Mouse (Mus musculus): ENCODE measurements around the gene Gpr19. TPM values are rescaled to one million over a fixed set of nuclear protein-coding genes. Genes with fewer than 3 reads are reported as not detected.

Gene Gpr19
- polyA plus RNA-seq, 1 experiment = 15.6 TPM

- H3K36me3 ChIP-seq (ENCODE audit: control insufficient read depth, insufficient read depth, low read length) = peaks cover 9% of the 10 kb centered on the region; the same call in 1 of the 2 replicates
- no peaks in the 10 kb centered on the region for H3K4me1 ChIP-seq (replicated peaks; ENCODE audit: control insufficient read depth, insufficient read depth, low read length)
Measured at GRCm38 (mm10) chr6:134848197-134848890, 50.0 kb downstream of the Gpr19 start.

GRCm38 (mm10) chr6:134847550-134847949 is 50.8 kb downstream of the Gpr19 start:
- Histone ChIP-seq H3K27me3 (ENCODE audit: control insufficient read depth, insufficient read depth, low read length) (no peaks in the 10 kb centered on the region), H3K27ac (ENCODE audit: control insufficient read depth, insufficient read depth, low read length) (no peak overlapping the region), H3K4me1 (replicated peaks; ENCODE audit: control insufficient read depth, insufficient read depth, low read length) (no peaks in the 10 kb centered on the region), H3K36me3 (ENCODE audit: control insufficient read depth, insufficient read depth, low read length) (peaks cover 9% of the 10 kb centered on the region; the same call in 1 of the 2 replicates), H3K4me3 (ENCODE audit: control insufficient read depth, insufficient read depth, low read length) (no peak overlapping the region)
- WGBS = 97% methylated on average over 4 of the region's 4 CpGs
- no peak for TF ChIP-seq CTCF (IDR thresholded peaks at IDR 0.05; ENCODE audit: borderline replicate concordance, control insufficient read depth, extremely low read depth, insufficient read depth, low read length, poor library complexity)
- no peak for TF ChIP-seq POLR2A (IDR thresholded peaks at IDR 0.05; ENCODE audit: control insufficient read depth, extremely low read depth, insufficient read depth, low read length, poor library complexity)
- no peak for DNase-seq

More at GRCm38 (mm10) chr6:134848197-134848890, 50.0 kb downstream of the Gpr19 start:
- TF ChIP-seq CTCF (IDR thresholded peaks at IDR 0.05; ENCODE audit: borderline replicate concordance, control insufficient read depth, extremely low read depth, insufficient read depth, low read length, poor library complexity) (no peak), POLR2A (IDR thresholded peaks at IDR 0.05; ENCODE audit: control insufficient read depth, extremely low read depth, insufficient read depth, low read length, poor library complexity) (no peak)
- H3K4me3 ChIP-seq (ENCODE audit: control insufficient read depth, insufficient read depth, low read length) = no peak overlapping the region
- peak; percentile 54 for DNase-seq
- no peak overlapping the region for H3K27ac ChIP-seq (ENCODE audit: control insufficient read depth, insufficient read depth, low read length)
- 98% methylated on average over 5 of the region's 5 CpGs for WGBS
- no peaks in the 10 kb centered on the region for H3K27me3 ChIP-seq (ENCODE audit: control insufficient read depth, insufficient read depth, low read length)

- H3K4me1 ChIP-seq (replicated peaks; ENCODE audit: control insufficient read depth, insufficient read depth, low read length) = no peaks in the 10 kb centered on the region
- no peak overlapping the region for H3K4me3 ChIP-seq (ENCODE audit: control insufficient read depth, insufficient read depth, low read length)
- no peak overlapping the region for H3K27ac ChIP-seq (ENCODE audit: control insufficient read depth, insufficient read depth, low read length)
- no peaks in the 10 kb centered on the region for H3K27me3 ChIP-seq (ENCODE audit: control insufficient read depth, insufficient read depth, low read length)
- TF ChIP-seq POLR2A (IDR thresholded peaks at IDR 0.05; ENCODE audit: control insufficient read depth, extremely low read depth, insufficient read depth, low read length, poor library complexity) (no peak), CTCF (IDR thresholded peaks at IDR 0.05; ENCODE audit: borderline replicate concordance, control insufficient read depth, extremely low read depth, insufficient read depth, low read length, poor library complexity) (no peak)
- WGBS = 96% methylated on average over 6 of the region's 6 CpGs
- DNase-seq = no peak
- 0 out of 2 replicates have a peak, but pooled peaks cover 5% of the 10 kb centered on the region for H3K36me3 ChIP-seq (ENCODE audit: control insufficient read depth, insufficient read depth, low read length)
Measured at GRCm38 (mm10) chr6:134846308-134846707, 52.1 kb downstream of the Gpr19 start.

- no peak overlapping the region for H3K27ac ChIP-seq (ENCODE audit: control insufficient read depth, insufficient read depth, low read length)
- H3K4me3 ChIP-seq (ENCODE audit: control insufficient read depth, insufficient read depth, low read length) = no peak overlapping the region
- no peaks in the 10 kb centered on the region for H3K27me3 ChIP-seq (ENCODE audit: control insufficient read depth, insufficient read depth, low read length)
- WGBS = 94% methylated on average over 4 of the region's 4 CpGs
- no peak for TF ChIP-seq CTCF (IDR thresholded peaks at IDR 0.05; ENCODE audit: borderline replicate concordance, control insufficient read depth, extremely low read depth, insufficient read depth, low read length, poor library complexity)
- TF ChIP-seq POLR2A (IDR thresholded peaks at IDR 0.05; ENCODE audit: control insufficient read depth, extremely low read depth, insufficient read depth, low read length, poor library complexity) = no peak
- H3K4me1 ChIP-seq (replicated peaks; ENCODE audit: control insufficient read depth, insufficient read depth, low read length) = no peaks in the 10 kb centered on the region
- H3K36me3 ChIP-seq (ENCODE audit: control insufficient read depth, insufficient read depth, low read length) = 0 out of 2 replicates have a peak, but pooled peaks cover 5% of the 10 kb centered on the region
- DNase-seq = no peak
Measured at GRCm38 (mm10) chr6:134845726-134846125, 52.7 kb downstream of the Gpr19 start.

GRCm38 (mm10) chr6:134840346-134840745 is 58.0 kb downstream of the Gpr19 start:
- H3K36me3 ChIP-seq (ENCODE audit: control insufficient read depth, insufficient read depth, low read length) = no peaks in the 10 kb centered on the region
- no peaks in the 10 kb centered on the region for H3K4me1 ChIP-seq (replicated peaks; ENCODE audit: control insufficient read depth, insufficient read depth, low read length)
- no peak overlapping the region for H3K4me3 ChIP-seq (ENCODE audit: control insufficient read depth, insufficient read depth, low read length)
- TF ChIP-seq CTCF (IDR thresholded peaks at IDR 0.05; ENCODE audit: borderline replicate concordance, control insufficient read depth, extremely low read depth, insufficient read depth, low read length, poor library complexity) = no peak
- 89% methylated on average over 2 of the region's 2 CpGs for WGBS
- no peak for DNase-seq
- no peak overlapping the region for H3K27ac ChIP-seq (ENCODE audit: control insufficient read depth, insufficient read depth, low read length)
- H3K27me3 ChIP-seq (ENCODE audit: control insufficient read depth, insufficient read depth, low read length) = no peaks in the 10 kb centered on the region

- H3K4me1 ChIP-seq (replicated peaks; ENCODE audit: control insufficient read depth, insufficient read depth, low read length) = no peaks in the 10 kb centered on the region
- 95% methylated on average over 4 of the region's 4 CpGs for WGBS
- H3K4me3 ChIP-seq (ENCODE audit: control insufficient read depth, insufficient read depth, low read length) = no peak overlapping the region
- no peaks in the 10 kb centered on the region for H3K36me3 ChIP-seq (ENCODE audit: control insufficient read depth, insufficient read depth, low read length)
- no peak for DNase-seq
- H3K27ac ChIP-seq (ENCODE audit: control insufficient read depth, insufficient read depth, low read length) = no peak overlapping the region
- no peaks in the 10 kb centered on the region for H3K27me3 ChIP-seq (ENCODE audit: control insufficient read depth, insufficient read depth, low read length)
- TF ChIP-seq POLR2A (IDR thresholded peaks at IDR 0.05; ENCODE audit: control insufficient read depth, extremely low read depth, insufficient read depth, low read length, poor library complexity) = no peak
- no peak for TF ChIP-seq CTCF (IDR thresholded peaks at IDR 0.05; ENCODE audit: borderline replicate concordance, control insufficient read depth, extremely low read depth, insufficient read depth, low read length, poor library complexity)
Measured at GRCm38 (mm10) chr6:134838111-134838510, 60.3 kb downstream of the Gpr19 start.
